Comparison of ENCODE assay signal across 8 mouse cellular contexts in genomic region chr8:119806422-119807263, GRCm38 (mm10). TPM values are rescaled to one million over a fixed set of nuclear protein-coding genes. Genes with fewer than 3 reads are reported as not detected.
A peak's percentile ranks its signal among the peaks of the same experiment; 100 is the strongest.
DNase-seq lines count a peak whose midpoint lies in the region; ATAC-seq lines count a peak whose summit lies in the region.

No protein-coding gene starts in this region.

- no peak overlapping the region for H3K4me3 ChIP-seq in liver, embryonic 16.5 days (ENCODE audit: low read depth, low read length)
- H3K4me3 ChIP-seq in liver, embryonic 12.5 days: no peak overlapping the region
- no peak overlapping the region for H3K4me3 ChIP-seq in embryonic facial prominence, embryonic 15.5 days (replicated peaks)

- 73% methylated on average over 14 of the region's 14 CpGs for WGBS in liver, embryonic 16.5 days (ENCODE audit: insufficient replicate concordance)
- WGBS in liver, embryonic 12.5 days (ENCODE audit: insufficient replicate concordance): 64% methylated on average over 14 of the region's 14 CpGs
- WGBS in embryonic facial prominence, embryonic 15.5 days: 61% methylated on average over 14 of the region's 14 CpGs

- H3K27me3 ChIP-seq in liver, embryonic 16.5 days (ENCODE audit: control insufficient read depth, insufficient read depth, low read depth, low read length): no peaks in the 10 kb centered on the region
- H3K27me3 ChIP-seq in liver, embryonic 12.5 days (replicated peaks): peaks cover 5% of the 10 kb centered on the region; the same call in 1 of the 2 replicates
- no peaks in the 10 kb centered on the region for H3K27me3 ChIP-seq in embryonic facial prominence, embryonic 15.5 days

- H3K9ac ChIP-seq in liver, embryonic 16.5 days (ENCODE audit: low read depth, low read length): no peak overlapping the region
- no peak overlapping the region for H3K9ac ChIP-seq in liver, embryonic 12.5 days
- H3K9ac ChIP-seq in embryonic facial prominence, embryonic 15.5 days: no peak overlapping the region

- 0 out of 2 replicates have a peak, but pooled peaks have one; percentile 16 for ATAC-seq in liver, embryonic 16.5 days (ENCODE audit: low read depth)
- no peak for ATAC-seq in liver, embryonic 12.5 days
- ATAC-seq in embryonic facial prominence, embryonic 15.5 days (ENCODE audit: insufficient number of reproducible peaks, low FRiP score, low TSS enrichment, low read depth): 0 out of 2 replicates have a peak, but pooled peaks have one; percentile 23
- ATAC-seq in erythroid progenitor cell, adult 5-6 weeks (replicated peaks; ENCODE audit: low FRiP score, poor library complexity, severe bottlenecking): no peak

- no peaks in the 10 kb centered on the region; the same call in 1 of the 2 replicates for H3K36me3 ChIP-seq in liver, embryonic 16.5 days (ENCODE audit: control insufficient read depth, insufficient read depth)
- peaks cover 17% of the 10 kb centered on the region for H3K36me3 ChIP-seq in liver, embryonic 12.5 days
- peaks cover 11% of the 10 kb centered on the region for H3K36me3 ChIP-seq in embryonic facial prominence, embryonic 15.5 days

- no peak overlapping the region for H3K27ac ChIP-seq in liver, embryonic 16.5 days (ENCODE audit: low read length)
- H3K27ac ChIP-seq in liver, embryonic 12.5 days: no peak overlapping the region
- no peak overlapping the region; the same call in 1 of the 2 replicates for H3K27ac ChIP-seq in embryonic facial prominence, embryonic 15.5 days (replicated peaks)

- H3K4me1 ChIP-seq in liver, embryonic 16.5 days (ENCODE audit: control insufficient read depth, low read depth, low read length): peaks cover 2% of the 10 kb centered on the region; the same call in 1 of the 2 replicates
- H3K4me1 ChIP-seq in liver, embryonic 12.5 days: peaks cover 24% of the 10 kb centered on the region
- peaks cover 11% of the 10 kb centered on the region for H3K4me1 ChIP-seq in embryonic facial prominence, embryonic 15.5 days

- DNase-seq in adrenal gland, adult 8-10 months: peak; percentile 53
- peak; percentile 79 to 80 for DNase-seq in layer of hippocampus, postnatal 10 days (ENCODE audit: low spot score in 2 of 2)
- DNase-seq in right cerebral cortex, adult 18-20 months: peak; percentile 86
- DNase-seq in urinary bladder, postnatal 14 days (ENCODE audit: low spot score): no peak

- H3K9me3 ChIP-seq in liver, embryonic 16.5 days (replicated peaks; ENCODE audit: control insufficient read depth, low read length): no peaks in the 10 kb centered on the region
- no peaks in the 10 kb centered on the region for H3K9me3 ChIP-seq in liver, embryonic 12.5 days (replicated peaks)
- no peaks in the 10 kb centered on the region for H3K9me3 ChIP-seq in embryonic facial prominence, embryonic 15.5 days (replicated peaks)

- no peak overlapping the region for H3K4me2 ChIP-seq in liver, embryonic 16.5 days (ENCODE audit: low read depth, low read length)
- no peak overlapping the region for H3K4me2 ChIP-seq in liver, embryonic 12.5 days
- no peak overlapping the region for H3K4me2 ChIP-seq in embryonic facial prominence, embryonic 15.5 days (replicated peaks)

RNA-seq across cellular contexts. Expression of gene Tldc1, which starts 28.4 kb away (rescaled TPM):
- polyA plus RNA-seq in liver, embryonic 16.5 days (2015; fragmentation: Nextera tagmentation; extraction: Ambion mirVana): 4.1 and 4.7 TPM in 2 replicates
- 6.1 and 6.7 TPM in 2 replicates for polyA plus RNA-seq in liver, embryonic 12.5 days (2016; fragmentation: Nextera tagmentation; extraction: Ambion mirVana)
- total RNA-seq in adrenal gland, adult 8-10 months (2022): 10 to 100 TPM; 16.1 to 18.1 (median 17.1) TPM
- 12.6 and 13.4 TPM in 2 replicates for polyA plus RNA-seq in embryonic facial prominence, embryonic 15.5 days (2015; fragmentation: Nextera tagmentation; extraction: Ambion mirVana)
- 10 to 100 TPM; 16.3 to 18.3 TPM for total RNA-seq in layer of hippocampus, postnatal 10 days (2021)
- 4.2 TPM in 1 of 2 replicates, not detected in the other for total RNA-seq in erythroid progenitor cell, adult 5-6 weeks (2015; ENCODE audit: low replicate concordance)
- 0.51 TPM in 1 of 2 replicates, not detected in the other for total RNA-seq in erythroid progenitor cell, adult 5-6 weeks (2017; ENCODE audit: low replicate concordance)

RNA-seq across cellular contexts. Expression of gene Cotl1, which starts 33.7 kb away (rescaled TPM):
- 29.9 and 38.1 TPM in 2 replicates for polyA plus RNA-seq in liver, embryonic 16.5 days (2015; fragmentation: Nextera tagmentation; extraction: Ambion mirVana)
- 46.5 and 49.5 TPM in 2 replicates for polyA plus RNA-seq in liver, embryonic 12.5 days (2016; fragmentation: Nextera tagmentation; extraction: Ambion mirVana)
- 10 to 100 TPM; 38.1 to 64.0 (median 54.4) TPM for total RNA-seq in adrenal gland, adult 8-10 months (2022)
- polyA plus RNA-seq in embryonic facial prominence, embryonic 15.5 days (2015; fragmentation: Nextera tagmentation; extraction: Ambion mirVana): 76.6 and 105 TPM in 2 replicates
- total RNA-seq in layer of hippocampus, postnatal 10 days (2021): 100 to 1,000 TPM; 129 to 134 TPM
- 17.2 and 53.0 TPM in 2 replicates for total RNA-seq in erythroid progenitor cell, adult 5-6 weeks (2015; ENCODE audit: low replicate concordance)
- total RNA-seq in erythroid progenitor cell, adult 5-6 weeks (2017; ENCODE audit: low replicate concordance): 60.7 and 71.3 TPM in 2 replicates

RNA-seq across cellular contexts. Expression of gene Klhl36, which starts 55.4 kb away (rescaled TPM):
- 4.3 and 4.4 TPM in 2 replicates for polyA plus RNA-seq in liver, embryonic 16.5 days (2015; fragmentation: Nextera tagmentation; extraction: Ambion mirVana)
- polyA plus RNA-seq in liver, embryonic 12.5 days (2016; fragmentation: Nextera tagmentation; extraction: Ambion mirVana): 7.0 and 7.7 TPM in 2 replicates
- total RNA-seq in adrenal gland, adult 8-10 months (2022): 10 to 100 TPM in 3 of 4 experiments, 1 to 10 TPM in 1; 8.4 to 13.8 (median 11.8) TPM
- 13.7 and 14.1 TPM in 2 replicates for polyA plus RNA-seq in embryonic facial prominence, embryonic 15.5 days (2015; fragmentation: Nextera tagmentation; extraction: Ambion mirVana)
- 1 to 10 TPM; 7.4 to 9.3 TPM for total RNA-seq in layer of hippocampus, postnatal 10 days (2021)
- 1.1 TPM in 1 of 2 replicates, not detected in the other for total RNA-seq in erythroid progenitor cell, adult 5-6 weeks (2015; ENCODE audit: low replicate concordance)
- 1.8 and 2.3 TPM in 2 replicates for total RNA-seq in erythroid progenitor cell, adult 5-6 weeks (2017; ENCODE audit: low replicate concordance)

Comparison
In these comparisons a context has a peak if more than half of its experiments do, and no peak if none do; other contexts are left out.
1. ATAC-seq: peak in liver, embryonic 16.5 days (single experiment) and embryonic facial prominence, embryonic 15.5 days (single experiment); none in liver, embryonic 12.5 days (single experiment) and erythroid progenitor cell, adult 5-6 weeks (single experiment).